17 mouse cellular contexts compared by ENCODE assay signal in genomic region chrX:13822792-13823191, GRCm38 (mm10). TPM values are rescaled to one million over a fixed set of nuclear protein-coding genes. Genes with fewer than 3 reads are reported as not detected.
DNase-seq lines count a peak whose midpoint lies in the region; ATAC-seq and TF ChIP-seq lines count a peak whose summit lies in the region.
"Had no signal": no experiment of that assay in that cellular context is flagged by ENCODE, and none has a peak within 500 bp of the region (broad histone marks: within the 10 kb centered on the region; RNA-seq: fewer than 3 reads in every experiment).

No protein-coding gene starts in this region.

- DNase-seq in cerebellum, adult 9-11 months, result peak; percentile 15
- DNase-seq in cerebellum, postnatal 10 days, result no peak
- DNase-seq in frontal cortex, postnatal 10 days (ENCODE audit: low spot score in 2 of 2), result no peak
- peak; percentile 76 for DNase-seq in brain, adult 2 months (ENCODE audit: low read depth, low spot score)
- DNase-seq in brain, embryonic 14.5 days (ENCODE audit: low read depth), result peak; percentile 53
- DNase-seq: adrenal gland, adult 2 months; adrenal gland, postnatal 25 days; gastrocnemius, postnatal 10 days; heart, adult 18-20 months; heart, postnatal 10 days; heart, postnatal 4 days; kidney, adult 11 months; kidney, adult 9 months had no signal

- peak; percentile 55 for ATAC-seq in frontal cortex, adult (ENCODE audit: low TSS enrichment)
- ATAC-seq: forebrain, embryonic 13.5 days; hindbrain, embryonic 16.5 days; inflammation-experienced regulatory T-cells, adult 6 months had no signal

- TF ChIP-seq POLR2A in brain, embryonic 14.5 days (IDR thresholded peaks at IDR 0.05; ENCODE audit: borderline replicate concordance, extremely low read depth, insufficient read depth, insufficient read length, poor library complexity, severe bottlenecking), result no peak

- TF ChIP-seq CTCF in brain, embryonic 14.5 days (IDR thresholded peaks at IDR 0.05; ENCODE audit: borderline replicate concordance, extremely low read depth, insufficient read depth, insufficient read length), result no peak

RNA-seq across cellular contexts. Expression of gene Cask, which starts 28.4 kb away (rescaled TPM):
- 47.3 and 68.8 TPM in 2 replicates for polyA plus RNA-seq in brain, embryonic 14.5 days (2012; rRNA removed)

Comparison
In these comparisons a context has a peak if more than half of its experiments do, and no peak if none do; other contexts are left out.
1. DNase-seq: peak in cerebellum, adult 9-11 months (single experiment), brain, adult 2 months (single experiment) and brain, embryonic 14.5 days (single experiment); none in cerebellum, postnatal 10 days (0 of 2) and frontal cortex, postnatal 10 days (0 of 2).